Mouse (Mus musculus) fat pad, adult 2 months (tissue): ENCODE measurements at regions not wholly inside any gene's neighbourhood (a gene's known extent, or its start where the extent isn't known, plus 50 kb on each side); places are given as distances from the start of the nearest gene placed in this dataset.

ENCODE experiments used
- DNase-seq: peaks from one replicate; pipeline ENCODE4 v3.0.0-alpha.2; 2011; ENCODE audit warnings: low read depth, low spot score; ENCODE audit errors: extremely low read depth

- no peak for DNase-seq
Measured at GRCm38 (mm10) chr10:17184418-17184817, 538.6 kb upstream of the Cited2 start.

- no peak for DNase-seq
Measured at GRCm38 (mm10) chr10:17196205-17196604, 526.8 kb upstream of the Cited2 start.

DNA sequence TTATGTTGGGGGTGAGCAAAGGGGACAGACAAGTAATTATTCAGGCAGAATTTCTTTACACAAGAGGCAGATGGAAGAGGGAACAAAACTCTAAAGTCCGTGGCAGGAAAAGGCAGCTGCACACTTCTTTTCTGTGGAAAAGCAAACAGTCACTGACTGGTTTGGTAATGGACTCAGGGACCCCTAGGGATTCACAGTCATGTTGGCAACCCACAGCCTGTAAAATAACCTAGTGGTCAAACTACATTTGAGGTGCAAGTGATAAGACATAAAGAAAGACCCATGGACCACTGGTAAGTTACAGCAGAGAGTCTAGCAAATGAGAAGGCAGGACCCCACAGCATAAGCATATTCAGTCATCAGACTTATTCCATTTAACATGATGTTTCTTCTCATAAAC, 526.4 kb upstream of the Cited2 start:
- no peak for DNase-seq

GRCm38 (mm10) chr10:17200524-17201426, 522.2 kb upstream of the Cited2 start:
- no peak for DNase-seq

DNA sequence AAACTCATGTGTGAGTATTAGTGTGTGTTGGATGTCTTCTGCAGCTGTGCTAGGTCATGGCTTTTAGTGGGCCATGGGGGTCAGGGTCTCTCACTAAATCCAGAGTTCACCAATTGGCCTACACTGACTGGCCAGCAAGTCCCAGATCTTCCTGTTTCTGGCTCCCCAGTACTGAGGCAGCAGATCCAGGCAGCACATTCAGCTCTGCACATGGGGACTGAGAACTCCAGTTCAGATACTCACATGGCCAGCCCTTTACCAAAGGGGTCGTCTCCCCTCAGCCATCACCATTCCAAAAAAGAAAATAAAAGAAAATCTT, 521.6 kb upstream of the Cited2 start:
- no peak for DNase-seq

- no peak for DNase-seq
Measured at GRCm38 (mm10) chr10:17202556-17203415, 520.2 kb upstream of the Cited2 start.

- no peak for DNase-seq
Measured at GRCm38 (mm10) chr10:17203416-17204110, 519.5 kb upstream of the Cited2 start.

- DNase-seq: no peak
Measured at GRCm38 (mm10) chr10:17204153-17204552, 518.9 kb upstream of the Cited2 start.

DNA sequence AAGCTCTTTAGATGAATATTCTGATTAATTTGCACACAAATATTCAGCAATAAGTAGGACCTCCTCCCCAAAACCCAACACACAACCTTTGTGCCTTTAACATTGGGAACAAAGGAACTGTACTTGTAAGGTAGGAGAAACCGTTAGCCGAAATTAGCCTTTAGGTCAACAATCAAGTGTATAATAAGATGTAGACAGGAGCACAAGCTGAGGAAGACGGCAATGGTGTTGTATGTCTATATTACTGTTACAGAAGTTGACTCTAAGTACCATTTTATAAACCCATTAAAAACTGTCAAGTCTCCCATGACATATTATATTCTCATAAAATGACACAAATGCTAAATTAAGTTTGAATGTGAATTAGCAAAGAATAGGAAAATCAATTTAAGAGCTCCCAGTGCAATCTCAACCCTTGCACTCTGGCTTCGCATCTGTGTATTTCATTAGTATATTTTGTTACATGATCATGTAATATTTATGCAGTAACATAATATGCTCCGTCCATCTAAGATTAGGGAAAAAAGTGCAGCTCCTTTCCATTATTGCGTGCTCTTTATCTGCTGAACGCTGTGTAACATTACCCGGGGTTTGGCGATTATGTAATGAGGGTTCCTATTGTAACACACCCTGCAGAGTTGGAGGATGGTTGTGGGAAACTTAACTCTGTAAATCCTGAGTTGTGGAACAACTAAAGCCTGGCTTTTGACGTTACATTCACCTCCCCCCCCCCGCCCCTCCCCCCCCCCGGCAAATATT, 510.3 kb upstream of the Cited2 start:
- DNase-seq: peak; percentile 34

DNA sequence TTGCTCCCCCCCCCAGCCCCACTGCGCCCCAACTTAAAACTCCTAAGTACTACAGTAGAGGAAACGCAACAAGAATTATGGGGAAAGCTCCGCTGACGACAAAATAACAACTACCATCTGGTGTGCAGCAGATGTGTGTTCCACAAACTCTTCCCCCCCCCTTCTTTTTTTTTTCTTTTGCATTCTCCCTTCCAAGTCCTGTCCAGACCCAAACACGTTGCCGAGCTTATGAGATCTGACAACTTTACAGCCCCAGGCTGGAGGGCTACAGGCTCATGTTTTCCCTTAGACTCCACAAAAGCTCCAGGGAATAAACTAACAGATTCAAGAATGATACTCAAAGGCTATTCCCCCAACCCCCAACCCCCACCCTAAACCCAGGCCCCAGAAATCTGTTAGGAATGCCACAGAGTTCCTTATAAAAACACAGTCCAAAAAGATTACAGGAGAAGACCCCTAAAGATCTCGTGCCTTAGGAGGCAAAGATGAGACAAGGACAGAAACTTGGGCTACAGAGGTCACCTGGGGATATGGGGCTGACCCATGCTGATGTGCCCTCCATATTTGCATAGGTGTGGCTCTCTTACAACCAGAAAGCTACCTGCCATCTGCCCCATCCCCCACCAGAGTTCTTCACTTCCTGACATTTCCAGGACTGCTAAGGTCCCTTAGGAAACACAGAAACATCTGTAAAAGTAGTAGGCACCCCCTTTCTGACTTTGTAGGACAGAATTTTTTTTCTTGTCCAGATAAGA, 509.5 kb upstream of the Cited2 start:
- DNase-seq: no peak

DNA sequence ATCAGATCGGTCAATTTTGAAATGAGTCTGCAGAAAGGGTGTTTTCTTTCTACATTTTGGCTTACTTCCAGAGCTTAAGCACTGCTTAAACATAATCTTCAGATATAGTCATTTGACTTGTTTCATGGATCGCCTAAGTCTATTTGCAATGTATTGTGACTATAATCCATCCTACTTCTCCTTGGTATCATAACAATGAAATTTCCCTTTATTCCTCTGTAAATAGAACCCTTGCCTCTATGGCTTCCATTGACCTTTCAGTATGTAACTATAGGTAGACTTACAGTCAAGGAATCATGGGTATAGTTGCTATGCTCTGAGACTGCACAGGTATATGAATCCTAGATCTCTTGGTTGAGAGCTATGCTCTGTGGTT, 509.0 kb upstream of the Cited2 start:
- peak; percentile 49 for DNase-seq

DNA sequence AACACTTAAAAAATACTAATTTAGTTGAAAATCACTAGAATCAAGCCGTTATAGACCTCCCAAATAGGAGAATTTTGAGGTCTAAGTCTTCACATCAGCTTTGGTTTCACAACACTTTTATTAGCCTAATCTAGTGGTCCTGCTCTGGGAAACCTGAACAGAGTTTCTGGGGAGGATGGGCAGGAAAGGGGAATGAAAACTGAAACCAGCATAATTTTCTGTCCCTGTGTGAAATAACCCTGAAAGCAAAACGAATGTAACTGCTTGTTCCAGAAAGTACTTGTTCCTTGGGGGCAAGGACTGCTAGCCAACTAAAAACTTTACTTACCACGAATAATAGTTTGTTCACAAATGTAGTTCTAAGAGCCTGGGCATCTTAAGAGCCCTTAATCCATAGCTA, 508.0 kb upstream of the Cited2 start:
- DNase-seq: no peak

DNA sequence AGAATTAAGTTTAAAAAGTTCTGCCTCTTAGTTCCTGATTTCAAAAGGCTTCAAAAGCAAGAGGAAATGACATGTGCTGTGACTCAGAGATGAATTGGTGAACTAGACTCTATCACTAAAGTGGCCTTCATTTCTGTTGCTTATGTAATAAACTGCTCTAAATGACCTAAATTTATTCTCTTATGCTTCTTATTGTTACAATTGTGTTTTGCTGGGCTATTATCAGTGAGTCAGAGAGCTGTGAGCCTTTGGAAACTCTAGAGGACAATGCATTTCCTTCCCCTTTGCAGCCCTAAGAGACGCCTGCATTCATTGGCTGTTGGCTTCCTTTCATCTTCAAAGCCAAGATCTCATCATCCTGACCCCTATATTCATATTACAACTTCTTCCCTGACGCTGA, 501.5 kb upstream of the Cited2 start:
- DNase-seq: no peak

- DNase-seq: no peak
Measured at GRCm38 (mm10) chr10:17225727-17226126, 497.3 kb upstream of the Cited2 start.

GRCm38 (mm10) chr10:17230040-17230818, 492.8 kb upstream of the Cited2 start:
- no peak for DNase-seq

DNA sequence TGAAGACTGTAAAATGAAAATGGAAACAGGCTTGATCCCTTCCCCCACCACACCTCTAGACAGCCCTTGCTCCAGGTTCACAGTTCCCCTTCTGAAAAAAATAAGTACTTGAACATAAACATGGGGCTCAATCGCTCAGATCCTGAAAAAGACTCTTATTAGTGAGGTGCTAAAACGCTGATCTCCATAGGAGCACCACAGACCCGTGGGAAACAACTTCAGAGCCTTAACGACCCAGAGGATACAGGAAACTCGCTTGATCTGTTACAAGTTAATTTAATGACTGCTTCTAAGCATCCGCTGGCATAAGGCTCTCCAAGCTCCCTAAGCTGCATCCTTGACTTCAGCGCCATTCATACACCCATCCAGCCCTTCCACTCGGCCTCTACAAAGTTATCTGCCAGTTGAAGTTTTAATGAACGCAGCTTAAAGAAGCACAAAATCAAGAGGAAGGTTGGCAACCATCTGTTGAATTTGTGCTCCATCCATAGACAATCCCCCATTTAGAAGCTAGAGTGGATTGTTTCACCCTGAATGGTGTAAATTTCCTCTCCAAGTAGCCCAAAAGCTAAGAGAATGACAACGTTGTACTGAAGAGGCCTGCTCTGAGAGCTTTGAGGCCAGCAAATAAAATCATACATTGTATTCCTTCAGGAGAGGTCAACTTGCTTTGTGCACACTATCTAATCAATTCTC, 486.9 kb upstream of the Cited2 start:
- no peak for DNase-seq

DNA sequence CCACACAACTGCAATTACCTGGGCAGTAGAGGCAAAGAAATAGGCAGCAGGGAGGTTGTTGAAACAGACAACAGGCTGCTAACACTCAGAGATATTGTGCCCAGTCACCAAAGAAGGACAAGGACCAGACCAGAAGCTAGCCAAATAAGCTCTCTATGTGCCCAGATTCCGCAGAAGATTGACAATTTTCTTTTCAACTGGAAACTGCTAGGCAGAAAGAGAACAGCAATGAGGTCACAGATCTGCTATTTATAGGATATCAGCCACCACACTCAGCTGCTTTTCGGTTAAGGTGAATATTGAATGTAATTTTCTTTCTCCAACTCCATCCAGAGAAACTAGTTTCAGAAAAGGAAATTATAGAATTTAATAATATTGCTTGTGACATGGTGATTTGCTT, 486.3 kb upstream of the Cited2 start:
- no peak for DNase-seq

- DNase-seq: no peak
Measured at GRCm38 (mm10) chr10:17237463-17237862, 485.6 kb upstream of the Cited2 start.
